9 mouse cellular contexts compared by ENCODE assay signal in the genomic region with DNA sequence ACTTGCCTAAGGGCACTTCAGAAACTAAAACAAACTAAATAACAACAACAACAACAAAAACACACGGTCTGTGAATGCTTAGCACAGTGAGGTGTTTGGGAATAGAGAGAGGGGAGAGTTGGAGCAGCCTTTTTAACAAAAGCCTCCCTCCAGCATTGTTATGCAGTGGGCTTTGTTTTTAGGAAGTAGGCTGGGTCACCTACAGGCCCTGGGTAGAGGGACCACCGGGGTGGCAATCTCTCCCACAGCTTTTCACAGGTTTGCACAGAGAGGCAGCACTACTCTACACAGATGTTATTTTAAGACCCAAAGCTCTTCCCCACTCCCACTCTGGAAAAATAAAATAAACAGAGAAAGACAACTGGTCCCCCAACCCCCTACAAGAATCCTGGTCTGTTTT. TPM values are rescaled to one million over a fixed set of nuclear protein-coding genes. Genes with fewer than 3 reads are reported as not detected.
A peak's percentile ranks its signal among the peaks of the same experiment; 100 is the strongest.
DNase-seq lines count a peak whose midpoint lies in the region; ATAC-seq and TF ChIP-seq lines count a peak whose summit lies in the region.
"Had no signal": no experiment of that assay in that cellular context is flagged by ENCODE, and none has a peak within 500 bp of the region (broad histone marks: within the 10 kb centered on the region; RNA-seq: fewer than 3 reads in every experiment).

No protein-coding gene starts in this region.

- no peaks in the 10 kb centered on the region for H3K27me3 ChIP-seq in intestine, embryonic 14.5 days (replicated peaks; ENCODE audit: control insufficient read depth, insufficient read depth, low read length)
- no peaks in the 10 kb centered on the region for H3K27me3 ChIP-seq in intestine, postnatal 0 days (replicated peaks; ENCODE audit: control insufficient read depth, insufficient read depth, low read length)
- H3K27me3 ChIP-seq in hindbrain, embryonic 15.5 days: no peaks in the 10 kb centered on the region
- H3K27me3 ChIP-seq: megakaryocyte, embryonic 14.5 days had no signal

- no peak for ATAC-seq in intestine, embryonic 14.5 days (replicated peaks; ENCODE audit: low FRiP score, low TSS enrichment, low read depth)
- no peak for ATAC-seq in intestine, postnatal 0 days
- no peak for ATAC-seq in hindbrain, embryonic 15.5 days (ENCODE audit: low FRiP score, low read depth)

- H3K9me3 ChIP-seq in intestine, embryonic 14.5 days (ENCODE audit: control insufficient read depth, low read length): no peaks in the 10 kb centered on the region
- no peaks in the 10 kb centered on the region for H3K9me3 ChIP-seq in intestine, postnatal 0 days (ENCODE audit: control insufficient read depth)
- H3K9me3 ChIP-seq in hindbrain, embryonic 15.5 days: no peaks in the 10 kb centered on the region
- H3K9me3 ChIP-seq: megakaryocyte, embryonic 14.5 days had no signal

- H3K27ac ChIP-seq in intestine, embryonic 14.5 days (ENCODE audit: low read depth): peak overlapping the region; percentile 57
- no peak overlapping the region for H3K27ac ChIP-seq in intestine, postnatal 0 days (ENCODE audit: low read depth, low read length)
- 0 out of 2 replicates have a peak overlapping the region, but pooled peaks have one; percentile 39 for H3K27ac ChIP-seq in hindbrain, embryonic 15.5 days (replicated peaks)
- no peak overlapping the region for H3K27ac ChIP-seq in layer of hippocampus, adult 2 months

- TF ChIP-seq CTCF in intestine, postnatal 0 days (IDR thresholded peaks at IDR 0.05; ENCODE audit: low read depth): no peak
- no peak for TF ChIP-seq CTCF in layer of hippocampus, adult 2 months (conservative IDR thresholded peaks at IDR 0.05)

- no peak overlapping the region for H3K4me2 ChIP-seq in intestine, embryonic 14.5 days (ENCODE audit: low read length)
- no peak overlapping the region; the same call in 1 of the 2 replicates for H3K4me2 ChIP-seq in intestine, postnatal 0 days (replicated peaks; ENCODE audit: low read depth)
- no peak overlapping the region for H3K4me2 ChIP-seq in hindbrain, embryonic 15.5 days

- H3K36me3 ChIP-seq in intestine, embryonic 14.5 days (ENCODE audit: control insufficient read depth, insufficient read depth, low read length): peaks cover 90% of the 10 kb centered on the region
- H3K36me3 ChIP-seq in intestine, postnatal 0 days (ENCODE audit: control insufficient read depth, insufficient read depth): peaks cover 68% of the 10 kb centered on the region
- peaks cover 47% of the 10 kb centered on the region for H3K36me3 ChIP-seq in hindbrain, embryonic 15.5 days

- DNase-seq in intestine, embryonic 14.5 days (ENCODE audit: low spot score): no peak
- peak; percentile 26 to 35 for DNase-seq in thymus, postnatal 36 days
- DNase-seq in thymus, postnatal 25 days: no peak
- DNase-seq in layer of hippocampus, adult 2 months (ENCODE audit: low spot score in 2 of 2): no peak
- DNase-seq in ovary, postnatal 36 days (ENCODE audit: low spot score): no peak
- no peak for DNase-seq in right cerebral cortex, postnatal 14 days

- WGBS in intestine, embryonic 14.5 days: 7% methylated on average over 2 of the region's 2 CpGs
- 48% methylated on average over 2 of the region's 2 CpGs for WGBS in intestine, postnatal 0 days
- WGBS in hindbrain, embryonic 15.5 days: 3% methylated on average over 2 of the region's 2 CpGs

- H3K4me3 ChIP-seq in intestine, embryonic 14.5 days (ENCODE audit: low read depth, low read length): 0 out of 2 replicates have a peak overlapping the region, but pooled peaks have one; percentile 2
- no peak overlapping the region for H3K4me3 ChIP-seq in intestine, postnatal 0 days (ENCODE audit: low read depth, low read length)
- H3K4me3 ChIP-seq in hindbrain, embryonic 15.5 days: no peak overlapping the region
- H3K4me3 ChIP-seq in layer of hippocampus, adult 2 months: no peak overlapping the region

- no peak overlapping the region for H3K9ac ChIP-seq in intestine, embryonic 14.5 days (ENCODE audit: low read length)
- no peak overlapping the region for H3K9ac ChIP-seq in intestine, postnatal 0 days (ENCODE audit: low read depth, low read length)
- H3K9ac ChIP-seq in hindbrain, embryonic 15.5 days: no peak overlapping the region

- H3K4me1 ChIP-seq in intestine, embryonic 14.5 days (replicated peaks; ENCODE audit: control insufficient read depth, insufficient read depth, low read length): peaks cover 77% of the 10 kb centered on the region
- no peaks in the 10 kb centered on the region for H3K4me1 ChIP-seq in intestine, postnatal 0 days (replicated peaks; ENCODE audit: control insufficient read depth, insufficient read depth, low read length)
- peaks cover 37% of the 10 kb centered on the region for H3K4me1 ChIP-seq in hindbrain, embryonic 15.5 days (replicated peaks)

RNA-seq across cellular contexts. Expression of gene Fancc, which starts 31.8 kb away (rescaled TPM):
- 18.3 and 25.7 TPM in 2 replicates for polyA plus RNA-seq in intestine, embryonic 14.5 days (2014; fragmentation: Nextera tagmentation; extraction: Ambion mirVana)
- 5.1 and 6.5 TPM in 2 replicates for polyA plus RNA-seq in intestine, postnatal 0 days (2015; fragmentation: Nextera tagmentation; extraction: Ambion mirVana)
- 15.5 and 17.6 TPM in 2 replicates for polyA plus RNA-seq in hindbrain, embryonic 15.5 days (2015; fragmentation: Nextera tagmentation; extraction: Ambion mirVana)
- 1 to 10 TPM; 6.5 to 9.5 TPM for total RNA-seq in layer of hippocampus, adult 2 months (2021)

RNA-seq across cellular contexts. Expression of gene Ptch1, which starts 44.5 kb away (rescaled TPM):
- 62.8 and 68.0 TPM in 2 replicates for polyA plus RNA-seq in intestine, embryonic 14.5 days (2014; fragmentation: Nextera tagmentation; extraction: Ambion mirVana)
- polyA plus RNA-seq in intestine, postnatal 0 days (2015; fragmentation: Nextera tagmentation; extraction: Ambion mirVana): 11.0 and 11.9 TPM in 2 replicates
- polyA plus RNA-seq in hindbrain, embryonic 15.5 days (2015; fragmentation: Nextera tagmentation; extraction: Ambion mirVana): 16.3 and 16.6 TPM in 2 replicates
- total RNA-seq in layer of hippocampus, adult 2 months (2021): 10 to 100 TPM; 43.9 to 45.4 TPM

Comparison
In these comparisons a context has a peak if more than half of its experiments do, and no peak if none do; other contexts are left out.
1. DNase-seq: peak in thymus, postnatal 36 days (2 of 2); none in intestine, embryonic 14.5 days (single experiment), thymus, postnatal 25 days (single experiment), layer of hippocampus, adult 2 months (0 of 2), ovary, postnatal 36 days (single experiment) and right cerebral cortex, postnatal 14 days (single experiment).
2. H3K27ac ChIP-seq: peak in intestine, embryonic 14.5 days (single experiment) and hindbrain, embryonic 15.5 days (single experiment); none in intestine, postnatal 0 days (single experiment) and layer of hippocampus, adult 2 months (single experiment).